Mouse (Mus musculus): ENCODE results near the gene Zfp935. TPM values are rescaled to one million over a fixed set of nuclear protein-coding genes. Genes with fewer than 3 reads are reported as not detected.
"Not testable (repeated sequence)": the region's sequence is repeated elsewhere in the genome, so short reads cannot be mapped to it uniquely, and the experiment has no call there.

The Zfp935 gene
- not detected in 2 replicates for total RNA-seq (2021)
- long read RNA-seq, experiment 1 = 0 reads
- long read RNA-seq, experiment 2 = 0 reads

- peak; percentile 80 for DNase-seq
Measured at GRCm38 (mm10) chr13:62558189-62559110, at the start of gene Zfp935. Zfp935 (minus strand) TSS chr13:62558511.

GRCm38 (mm10) chr13:62571099-62571498, 12.8 kb upstream of the Zfp935 start, which contains the start of gene Zfp934:
Zfp934 (minus strand) TSS chr13:62571199.
- DNase-seq = not testable (repeated sequence)

DNA sequence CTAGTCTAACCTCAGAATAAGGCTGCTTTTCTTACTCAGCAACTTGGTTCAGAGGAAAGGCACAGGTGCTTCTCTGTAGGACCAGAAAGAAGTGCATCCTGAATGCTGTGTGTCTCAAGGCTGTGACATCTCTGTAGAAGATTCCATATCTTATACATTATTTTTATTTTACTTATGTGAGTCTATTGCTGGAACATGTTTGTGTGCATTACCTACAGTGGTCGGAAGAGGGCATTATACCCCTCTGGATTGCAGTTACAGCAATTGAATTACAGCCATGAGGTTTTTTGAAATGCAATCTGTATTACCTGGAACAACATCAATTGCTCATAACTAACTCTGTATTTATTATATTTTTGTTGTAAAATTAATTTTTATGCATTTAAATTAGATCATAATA, 3.4 kb upstream of the Zfp935 start:
- DNase-seq = peak; percentile 12

DNA sequence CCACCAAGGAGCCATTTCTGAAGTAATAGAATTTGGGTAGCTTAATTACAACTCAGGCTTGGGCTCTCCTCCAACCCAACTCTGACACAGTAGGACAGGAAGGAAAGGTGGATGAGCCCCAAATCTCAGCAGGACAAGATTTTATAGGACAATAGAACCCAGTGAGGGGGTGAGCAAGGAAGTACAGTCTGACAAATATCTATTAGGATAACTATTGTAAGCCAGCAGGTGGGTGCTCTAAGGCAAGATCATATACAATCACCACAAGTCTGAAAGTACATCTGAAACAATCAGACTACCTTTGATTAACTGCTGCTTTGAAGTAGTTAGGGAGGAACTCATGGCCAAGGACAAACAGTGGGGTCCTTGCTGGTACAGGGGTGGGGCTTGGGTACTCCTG, 28.2 kb downstream of the Zfp935 start:
- not testable (repeated sequence) for DNase-seq

DNA sequence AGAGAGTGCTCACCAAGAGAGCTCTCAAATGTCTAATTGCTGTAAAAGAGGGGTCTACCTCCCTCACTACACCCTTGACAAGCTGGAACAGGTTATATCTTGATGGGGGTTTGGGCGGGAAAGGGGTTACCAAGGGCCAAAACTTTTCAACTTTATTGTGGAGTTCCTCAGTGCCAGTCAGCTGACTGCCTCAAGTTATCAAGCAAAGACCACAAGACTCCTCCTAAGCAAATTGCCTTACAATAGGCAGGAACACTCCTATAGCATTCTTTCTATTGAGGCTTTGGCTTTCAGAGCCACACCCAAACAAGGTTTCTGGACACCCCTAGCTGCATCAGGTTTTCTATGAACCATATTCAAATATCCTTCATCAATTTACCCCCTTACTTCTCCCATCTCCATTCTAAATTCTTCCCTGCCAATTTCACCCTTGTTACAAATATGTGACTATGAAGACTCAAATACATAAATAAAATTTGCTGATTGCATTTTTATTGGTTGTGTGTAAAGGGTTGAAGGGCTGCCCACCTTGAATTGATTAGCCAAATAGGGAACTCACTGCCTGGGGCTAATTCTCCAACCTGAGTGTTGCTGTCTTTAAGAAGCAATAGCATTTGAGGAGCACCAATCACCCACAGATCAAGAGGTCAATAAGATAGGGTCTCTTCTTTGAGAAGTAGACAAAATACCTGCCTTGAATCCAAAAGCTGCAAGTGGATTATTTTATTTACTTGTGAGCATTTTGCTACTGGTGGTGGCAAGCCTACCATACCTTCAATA, 47.5 kb downstream of the Zfp935 start:
- not testable (repeated sequence) for DNase-seq

DNA sequence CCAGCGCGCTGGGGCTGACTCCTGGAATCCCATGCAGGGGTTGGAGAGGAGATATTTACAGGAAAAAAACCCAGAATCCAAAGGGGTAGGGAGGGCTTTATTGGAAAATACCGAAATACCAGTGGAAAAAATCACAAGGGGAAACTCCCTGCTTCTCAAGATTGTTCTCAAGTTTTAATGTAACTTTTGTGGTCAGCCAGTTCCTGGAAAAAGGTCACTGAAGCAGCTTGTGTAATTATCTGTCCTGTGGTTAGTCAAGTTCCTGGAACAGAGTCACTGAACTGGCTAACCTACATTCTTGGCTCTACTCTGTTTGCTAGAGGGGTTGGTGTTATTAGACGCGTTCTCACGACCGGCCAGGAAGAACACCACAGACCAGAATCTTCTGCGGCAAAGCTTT, 85.7 kb downstream of the Zfp935 start:
- not testable (repeated sequence) for DNase-seq

GRCm38 (mm10) chr13:62469947-62470346, 88.4 kb downstream of the Zfp935 start:
- DNase-seq = peak; percentile 29

DNA sequence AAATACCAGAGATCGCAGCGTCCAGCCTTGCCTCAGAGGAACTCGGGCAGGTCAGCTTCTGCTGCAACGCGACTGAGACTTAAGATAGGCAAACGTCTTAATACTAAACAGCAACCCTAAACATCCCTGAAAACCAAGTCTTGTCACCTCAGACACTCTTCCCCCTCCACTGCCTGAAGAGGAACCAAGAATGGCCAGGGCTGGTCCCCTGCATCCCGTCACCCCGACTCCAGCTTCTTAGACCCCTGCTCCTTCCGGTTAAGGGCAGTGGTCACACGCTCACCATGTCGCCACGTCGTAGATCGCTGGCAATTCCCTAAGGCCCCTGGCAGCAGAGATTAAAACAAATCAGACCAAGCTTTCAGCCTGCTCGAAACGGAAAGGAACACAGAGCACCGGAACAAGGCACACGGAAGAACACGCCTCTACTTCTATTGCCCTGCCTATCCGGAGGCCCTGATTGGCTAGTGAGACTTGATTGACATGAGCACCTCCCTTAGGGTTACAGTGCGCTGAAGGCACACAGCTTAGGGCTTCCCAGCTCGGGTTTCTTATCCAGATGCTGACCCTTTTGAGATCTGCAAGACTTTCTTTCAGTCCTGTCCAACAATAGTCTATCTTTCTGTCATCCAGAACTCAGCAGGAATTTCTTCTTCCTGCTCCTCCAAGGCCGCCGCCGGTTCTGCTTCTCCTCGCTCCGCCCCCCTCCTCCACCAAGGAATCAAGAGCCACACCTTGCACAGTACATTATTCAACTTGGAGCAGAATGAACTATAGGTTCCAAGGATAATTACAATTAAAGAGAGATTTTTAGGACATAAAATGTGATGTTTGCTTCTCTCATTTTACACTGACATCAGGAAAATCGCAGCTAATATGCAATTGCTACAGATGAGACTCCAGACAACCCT, 91.6 kb downstream of the Zfp935 start, which contains the start of gene Gm49359:
Gene Gm49359, minus strand, starts transcription at position 409 of the 911 bp plus-strand sequence.
- peak; percentile 93 for DNase-seq

Small RNAs within 50 kb of the gene (microRNA-seq; reads per million reads assigned to microRNA genes)
- 0 to 0.38 reads per million in 2 experiments for gene Gm22256

Other genes with a start within 250 kb of the Zfp935 start
- gene Gm3604, start 175.3 kb downstream of the Zfp935 start, total RNA-seq (2021) = 1.1 and 1.5 TPM in 2 replicates
- 11.3 and 12.5 TPM in 2 replicates for gene Gm49359, start 91.7 kb downstream of the Zfp935 start, total RNA-seq (2021)
- 6.1 and 7.6 TPM in 2 replicates for gene Zfp934, start 12.7 kb upstream of the Zfp935 start, total RNA-seq (2021)
- gene 6720489N17Rik, start 65.7 kb upstream of the Zfp935 start, total RNA-seq (2021) = 1.6 and 2.1 TPM in 2 replicates
- 6.9 and 8.0 TPM in 2 replicates for gene Platr25, start 202.2 kb upstream of the Zfp935 start, total RNA-seq (2021)
- 2.5 and 2.7 TPM in 2 replicates for gene Gm5141, start 227.3 kb upstream of the Zfp935 start, total RNA-seq (2021)